Mouse (Mus musculus) small intestine, adult 2 months (tissue): ENCODE measurements around the gene Pdcd6ip. TPM values are rescaled to one million over a fixed set of nuclear protein-coding genes. Genes with fewer than 3 reads are reported as not detected.

Experiments used
- H3K27ac ChIP-seq: fragments of 200-500 bp; 2 replicates; pipeline ENCODE4 v1.5.1; 2012; ENCODE audit warnings: low read depth, low read length, control low read depth, inconsistent platforms; ENCODE audit not compliant: insufficient read depth
- H3K27me3 ChIP-seq: fragments of 200-500 bp; 2 replicates; pipeline ENCODE4 v1.6.1; 2012; ENCODE audit warnings: mild to moderate bottlenecking, moderate library complexity, low read length, inconsistent platforms; ENCODE audit not compliant: control insufficient read depth, insufficient read depth
- H3K36me3 ChIP-seq: fragments of 200-500 bp; 2 replicates; pipeline ENCODE4 v1.6.1; 2012; ENCODE audit warnings: mild to moderate bottlenecking, low read length, control low read depth, inconsistent platforms; ENCODE audit not compliant: control insufficient read depth, insufficient read depth
- H3K4me1 ChIP-seq: fragments of 200-500 bp; 2 replicates; pipeline ENCODE4 v1.6.1; 2012; ENCODE audit warnings: low read length, inconsistent platforms, mixed read lengths; ENCODE audit not compliant: control insufficient read depth, insufficient read depth, insufficient read length
- H3K4me3 ChIP-seq: fragments of 200-500 bp; 2 replicates; pipeline ENCODE4 v1.5.1; 2012; ENCODE audit warnings: low read depth, mild to moderate bottlenecking, control low read depth, inconsistent platforms, low read length, moderate library complexity
- CTCF ChIP-seq: fragments of 200-500 bp; IDR thresholded peaks from 2 replicates; pipeline ENCODE4 v1.5.1; 2012; ENCODE audit warnings: low read depth, mild to moderate bottlenecking, control low read depth, inconsistent platforms, low read length, moderate library complexity, mixed read lengths; ENCODE audit not compliant: insufficient replicate concordance, insufficient read length; ENCODE audit errors: extremely low read depth
- POLR2A ChIP-seq: fragments of 200-500 bp; IDR thresholded peaks from 2 replicates; pipeline ENCODE4 v1.6.1; 2012; ENCODE audit warnings: low read depth, mild to moderate bottlenecking, control low read depth, inconsistent platforms, low read length, moderate library complexity
- WGBS: fragments of 180-500 bp; shearing (Covaris S2); methylation state at CpG from one replicate; pipeline ENCODE4 v1.1.7; 2018; 5-methylcytosine and 5-hydroxymethylcytosine counted together
- polyA plus RNA-seq: library from polyadenylated mRNA; depleted of rRNA; stranded (reverse); fragments of >200 nt; gene quantifications from 2 replicates; pipeline ENCODE4 v1.2.3, GENCODE M21; 2012

Pdcd6ip gene
- polyA plus RNA-seq, 1 experiment, result 202 TPM

DNA sequence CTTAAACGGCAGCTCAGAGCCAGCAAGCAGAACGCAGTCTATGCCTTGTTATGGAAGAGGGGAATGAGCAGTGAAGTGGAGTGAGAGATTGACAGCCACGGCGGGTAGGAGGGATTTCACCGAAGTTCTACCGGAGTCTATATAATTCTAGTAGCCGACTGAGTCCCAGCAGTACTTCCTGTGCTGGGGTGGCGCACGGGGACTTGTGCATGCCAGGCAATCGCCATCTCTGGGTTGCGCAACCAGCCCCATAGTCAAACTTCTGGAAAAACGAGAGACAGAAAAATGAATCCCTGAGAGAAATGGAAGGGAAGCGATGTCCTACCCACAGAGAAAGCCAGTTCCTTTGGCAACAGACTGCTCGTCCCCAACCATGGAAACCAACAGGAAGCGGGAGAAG is 16.6 kb upstream of the Pdcd6ip start:
- Histone ChIP-seq H3K36me3 (no peaks in the 10 kb centered on the region), H3K27me3 (no peaks in the 10 kb centered on the region), H3K4me1 (no peaks in the 10 kb centered on the region; the same call in 1 of the 2 replicates), H3K27ac (no peak overlapping the region), H3K4me3 (no peak overlapping the region)
- no peak for TF ChIP-seq POLR2A
- TF ChIP-seq CTCF, result no peak
- 74% methylated on average over 15 of the region's 15 CpGs for WGBS

GRCm38 (mm10) chr9:113719063-113719462 is 11.0 kb upstream of the Pdcd6ip start:
- H3K27me3 ChIP-seq, result no peaks in the 10 kb centered on the region
- H3K4me1 ChIP-seq, result no peaks in the 10 kb centered on the region
- TF ChIP-seq POLR2A, result no peak
- TF ChIP-seq CTCF, result peak; percentile 39; the same call in 1 of the 2 replicates
- no peak overlapping the region for H3K27ac ChIP-seq
- 50% methylated on average over 5 of the region's 5 CpGs for WGBS
- no peak overlapping the region for H3K4me3 ChIP-seq
- H3K36me3 ChIP-seq, result no peaks in the 10 kb centered on the region

DNA sequence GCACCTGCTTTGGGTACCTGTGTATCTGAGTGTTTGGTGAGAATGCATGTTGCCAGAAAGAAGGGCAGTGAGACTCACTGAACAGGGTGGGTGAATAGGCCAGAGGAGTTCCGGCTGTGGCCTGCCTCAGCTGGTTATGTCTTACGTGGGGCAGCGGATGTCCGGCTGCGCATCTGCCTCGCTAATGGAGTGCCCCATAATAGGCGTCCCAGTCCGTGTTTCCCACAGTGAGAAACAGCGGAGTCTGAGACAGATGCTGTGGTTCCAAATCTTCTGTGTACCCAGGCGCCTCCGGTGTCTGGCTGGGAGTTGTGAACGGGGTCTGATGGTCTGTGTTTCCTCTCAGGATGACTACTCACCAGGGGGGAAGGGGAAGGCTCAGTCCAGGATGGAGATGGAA is 2.8 kb upstream of the Pdcd6ip start:
- Histone ChIP-seq H3K4me3 (no peak overlapping the region), H3K27me3 (no peaks in the 10 kb centered on the region), H3K36me3 (no peaks in the 10 kb centered on the region), H3K4me1 (no peaks in the 10 kb centered on the region), H3K27ac (no peak overlapping the region)
- TF ChIP-seq CTCF (no peak), POLR2A (no peak)
- 81% methylated on average over 12 of the region's 12 CpGs for WGBS

DNA sequence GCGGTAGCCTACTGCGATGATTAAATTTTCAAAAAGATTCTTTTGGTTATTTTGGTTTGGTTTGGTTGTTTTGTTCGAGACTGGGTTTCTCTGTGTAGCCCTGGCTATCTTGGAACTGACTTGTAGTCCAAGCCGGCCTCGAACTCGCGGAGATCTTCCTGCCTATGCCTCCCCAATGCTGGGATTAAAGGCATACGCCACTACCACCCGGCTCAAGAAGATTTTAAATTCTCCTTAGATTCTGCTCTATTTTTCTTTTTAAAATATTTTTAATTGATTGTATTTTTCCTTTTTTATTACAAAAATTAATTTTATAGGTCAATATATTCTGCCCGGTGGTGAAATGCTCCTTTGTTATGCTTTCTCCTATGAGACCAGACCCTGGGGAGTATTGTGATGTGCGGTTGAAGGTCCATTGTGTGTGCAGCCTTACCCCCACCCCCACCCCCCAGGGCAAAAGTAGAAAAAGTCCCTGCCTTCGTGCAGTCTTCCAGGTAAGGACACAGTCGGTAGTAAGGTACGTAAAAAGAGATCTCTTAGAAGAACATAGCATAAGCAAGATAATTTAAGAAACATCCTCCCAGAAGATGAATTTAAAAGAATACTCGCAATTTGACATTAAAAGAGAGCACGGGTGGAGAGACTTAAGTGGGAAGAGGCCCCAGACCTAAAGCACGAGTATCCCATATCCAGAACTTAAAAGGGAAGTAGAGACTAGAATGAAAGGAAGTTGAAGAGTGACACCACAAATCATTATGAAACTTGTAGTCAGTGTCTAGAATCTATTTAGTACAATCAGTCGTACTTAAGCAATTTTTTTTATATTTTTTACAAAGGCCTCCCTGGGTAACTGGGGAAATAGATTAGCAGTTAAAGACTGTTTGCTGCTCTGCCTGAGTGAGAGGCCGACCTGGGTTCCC is 562 bp upstream of the Pdcd6ip start:
- H3K27me3 ChIP-seq, result no peaks in the 10 kb centered on the region
- TF ChIP-seq POLR2A, result no peak
- no peak for TF ChIP-seq CTCF
- peak overlapping the region; percentile 85 for H3K4me3 ChIP-seq
- H3K36me3 ChIP-seq, result no peaks in the 10 kb centered on the region
- 47% methylated on average over 19 of the region's 19 CpGs for whole genome bisulfite sequencing
- no peak overlapping the region for H3K27ac ChIP-seq
- H3K4me1 ChIP-seq, result peaks cover 11% of the 10 kb centered on the region; the same call in 1 of the 2 replicates

GRCm38 (mm10) chr9:113706841-113707240 is 1.2 kb downstream of the Pdcd6ip start:
- H3K4me3 ChIP-seq, result peak overlapping the region; percentile 56
- H3K36me3 ChIP-seq, result no peaks in the 10 kb centered on the region
- H3K27me3 ChIP-seq, result no peaks in the 10 kb centered on the region
- H3K27ac ChIP-seq, result peak overlapping the region; percentile 40
- WGBS, result 4% methylated on average over 9 of the region's 9 CpGs
- H3K4me1 ChIP-seq, result peaks cover 13% of the 10 kb centered on the region; the same call in 1 of the 2 replicates
- TF ChIP-seq CTCF (no peak), POLR2A (no peak)

GRCm38 (mm10) chr9:113706108-113706507 is 2.0 kb downstream of the Pdcd6ip start:
- Histone ChIP-seq H3K4me3 (peak overlapping the region; percentile 43; the same call in 1 of the 2 replicates), H3K27me3 (no peaks in the 10 kb centered on the region), H3K4me1 (peaks cover 17% of the 10 kb centered on the region; the same call in 1 of the 2 replicates), H3K27ac (no peak overlapping the region), H3K36me3 (0 out of 2 replicates have a peak, but pooled peaks cover 1% of the 10 kb centered on the region)
- TF ChIP-seq POLR2A (no peak), CTCF (no peak)
- WGBS, result 29% methylated on average over 2 of the region's 2 CpGs

DNA sequence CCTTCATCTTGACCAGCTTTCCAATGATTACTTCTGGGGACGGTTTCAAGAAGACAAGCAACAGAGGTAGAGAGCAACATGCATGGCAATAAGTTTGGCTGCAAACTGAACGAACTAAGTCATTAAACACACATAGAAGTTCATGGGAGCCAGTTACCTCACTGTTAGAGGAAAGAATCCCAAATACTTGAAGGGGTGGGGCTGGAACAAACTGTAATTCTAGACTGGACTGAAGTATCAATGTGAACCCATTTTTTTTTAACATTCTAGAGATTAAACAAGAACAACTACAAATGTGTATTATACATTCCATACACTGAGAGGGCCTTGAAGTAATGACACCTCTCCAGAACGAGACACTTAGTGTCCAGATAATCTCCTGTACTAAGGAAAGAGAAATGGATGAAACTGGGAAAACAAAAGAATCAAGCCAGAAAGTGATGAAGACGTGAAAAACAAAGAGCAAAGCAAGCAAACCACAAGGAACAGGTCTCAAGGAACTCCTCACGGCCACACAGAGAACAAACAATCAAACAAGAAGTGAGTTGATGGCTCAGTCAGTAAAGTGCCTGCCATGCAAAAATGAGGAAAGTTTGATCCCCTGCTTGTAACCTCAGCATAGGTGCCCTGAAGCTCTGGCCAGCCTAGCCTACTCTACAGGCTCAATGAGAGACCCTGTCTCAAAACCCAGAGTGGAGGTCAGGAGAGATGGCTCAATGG is 6.5 kb downstream of the Pdcd6ip start:
- H3K36me3 ChIP-seq, result peaks cover 16% of the 10 kb centered on the region
- no peak for TF ChIP-seq POLR2A
- TF ChIP-seq CTCF, result no peak
- H3K4me3 ChIP-seq, result no peak overlapping the region
- H3K27me3 ChIP-seq, result no peaks in the 10 kb centered on the region
- H3K27ac ChIP-seq, result no peak overlapping the region
- 68% methylated on average over 5 of the region's 5 CpGs for WGBS
- peaks cover 18% of the 10 kb centered on the region; the same call in 1 of the 2 replicates for H3K4me1 ChIP-seq
